Mouse (Mus musculus) forebrain, embryonic 15.5 days (tissue): ENCODE data around the gene Panx2. TPM values are rescaled to one million over a fixed set of nuclear protein-coding genes. Genes with fewer than 3 reads are reported as not detected.
A peak's percentile ranks its signal among the peaks of the same experiment; 100 is the strongest.

ENCODE experiments used
- ATAC-seq: fragments of 200-750 bp; cut with Nextera tagmentation; replicated peaks from 2 replicates; pipeline ENCODE4 v1.8.0; 2017; ENCODE audit warnings: mild to moderate bottlenecking, moderate TSS enrichment, moderate library complexity
- H3K27ac ChIP-seq: fragments of 300-500 bp; sonication (generic); replicated peaks from 2 replicates; pipeline ENCODE4 v1.5.1; 2015; ENCODE audit warnings: mild to moderate bottlenecking, inconsistent platforms
- H3K27me3 ChIP-seq: fragments of 300-500 bp; sonication (generic); 2 replicates; pipeline ENCODE4 v1.6.1; 2015; ENCODE audit warnings: inconsistent platforms
- H3K36me3 ChIP-seq: fragments of 300-500 bp; sonication (generic); 2 replicates; pipeline ENCODE4 v1.6.1; 2015; ENCODE audit warnings: mild to moderate bottlenecking, inconsistent platforms
- H3K4me1 ChIP-seq: fragments of 300-500 bp; sonication (generic); 2 replicates; pipeline ENCODE4 v1.6.1; 2015; ENCODE audit warnings: inconsistent platforms
- H3K4me2 ChIP-seq: fragments of 300-500 bp; sonication (generic); replicated peaks from 2 replicates; pipeline ENCODE4 v1.6.1; 2015; ENCODE audit warnings: mild to moderate bottlenecking, inconsistent platforms
- H3K4me3 ChIP-seq: fragments of 300-500 bp; sonication (generic); 2 replicates; pipeline ENCODE4 v1.5.1; 2015; ENCODE audit warnings: mild to moderate bottlenecking, inconsistent platforms
- H3K9ac ChIP-seq: fragments of 300-500 bp; sonication (generic); replicated peaks from 2 replicates; pipeline ENCODE4 v1.6.1; 2015; ENCODE audit warnings: mild to moderate bottlenecking, inconsistent platforms
- H3K9me3 ChIP-seq: fragments of 300-500 bp; sonication (generic); 2 replicates; pipeline ENCODE4 v1.6.1; 2016; ENCODE audit warnings: inconsistent platforms
- WGBS: fragments of 180-500 bp; shearing (Covaris S2); methylation state at CpG from one replicate; pipeline ENCODE4 v1.1.7; 2015; ENCODE audit warnings: mixed read lengths; 5-methylcytosine and 5-hydroxymethylcytosine counted together
- polyA plus RNA-seq: library from polyadenylated mRNA; unstranded; fragments of >200 nt; fragmentation: Nextera tagmentation; extraction: Ambion mirVana; gene quantifications from 2 replicates; pipeline ENCODE4 v1.2.1, GENCODE M21; 2015

The Panx2 gene
- polyA plus RNA-seq, 1 experiment from 2014 or later: 4.6 TPM

DNA sequence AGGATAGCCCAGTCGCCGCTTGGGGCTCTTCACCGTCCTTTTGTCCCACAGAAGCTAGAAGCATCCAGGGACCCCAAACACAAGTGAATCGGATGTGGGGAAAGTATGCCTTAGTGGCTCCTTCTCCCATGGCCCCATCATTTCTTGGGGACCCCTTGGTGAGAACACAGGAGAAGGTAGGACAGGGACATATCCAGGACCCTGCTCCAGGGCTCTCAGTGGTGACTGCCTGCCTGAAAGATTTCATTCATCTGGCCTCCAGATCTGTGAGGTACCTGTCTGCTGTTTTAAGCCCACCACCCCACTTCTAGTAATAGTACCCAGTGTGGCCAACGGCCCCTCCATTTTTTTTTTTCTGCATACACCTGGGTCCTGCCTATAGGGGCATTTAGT, 3.0 kb downstream of the Panx2 start:
- ATAC-seq: no peak
- H3K9me3 ChIP-seq: no peaks in the 10 kb centered on the region
- no peaks in the 10 kb centered on the region for H3K36me3 ChIP-seq
- H3K27me3 ChIP-seq: peaks cover 8% of the 10 kb centered on the region; the same call in 1 of the 2 replicates
- no peak overlapping the region for H3K4me3 ChIP-seq
- no peak overlapping the region for H3K4me2 ChIP-seq
- 88% methylated on average over 5 of the region's 5 CpGs for WGBS
- H3K4me1 ChIP-seq: peaks cover 22% of the 10 kb centered on the region
- H3K9ac ChIP-seq: no peak overlapping the region
- no peak overlapping the region for H3K27ac ChIP-seq

GRCm38 (mm10) chr15:89063001-89063400, 3.5 kb downstream of the Panx2 start:
- H3K27ac ChIP-seq: no peak overlapping the region
- peaks cover 13% of the 10 kb centered on the region; the same call in 1 of the 2 replicates for H3K27me3 ChIP-seq
- H3K4me1 ChIP-seq: peaks cover 22% of the 10 kb centered on the region
- no peak overlapping the region for H3K4me3 ChIP-seq
- no peak overlapping the region for H3K4me2 ChIP-seq
- H3K9ac ChIP-seq: no peak overlapping the region
- H3K36me3 ChIP-seq: peaks cover 2% of the 10 kb centered on the region; the same call in 1 of the 2 replicates
- H3K9me3 ChIP-seq: no peaks in the 10 kb centered on the region
- 86% methylated on average over 7 of the region's 7 CpGs for WGBS
- no peak for ATAC-seq

GRCm38 (mm10) chr15:89063536-89063935, 4.0 kb downstream of the Panx2 start:
- H3K4me1 ChIP-seq: peaks cover 22% of the 10 kb centered on the region
- no peak overlapping the region for H3K9ac ChIP-seq
- H3K4me2 ChIP-seq: no peak overlapping the region
- WGBS: 70% methylated on average over 6 of the region's 6 CpGs
- peaks cover 17% of the 10 kb centered on the region; the same call in 1 of the 2 replicates for H3K27me3 ChIP-seq
- H3K27ac ChIP-seq: no peak overlapping the region
- H3K36me3 ChIP-seq: peaks cover 3% of the 10 kb centered on the region; the same call in 1 of the 2 replicates
- H3K9me3 ChIP-seq: no peaks in the 10 kb centered on the region
- H3K4me3 ChIP-seq: no peak overlapping the region
- no peak for ATAC-seq

GRCm38 (mm10) chr15:89064891-89065290, 5.4 kb downstream of the Panx2 start:
- Histone ChIP-seq H3K27me3 (peaks cover 17% of the 10 kb centered on the region; the same call in 1 of the 2 replicates), H3K4me1 (peaks cover 15% of the 10 kb centered on the region), H3K9me3 (no peaks in the 10 kb centered on the region), H3K27ac (no peak overlapping the region), H3K4me2 (no peak overlapping the region), H3K9ac (no peak overlapping the region), H3K4me3 (no peak overlapping the region), H3K36me3 (peaks cover 3% of the 10 kb centered on the region; the same call in 1 of the 2 replicates)
- WGBS: 93% methylated on average over 5 of the region's 5 CpGs
- ATAC-seq: no peak

DNA sequence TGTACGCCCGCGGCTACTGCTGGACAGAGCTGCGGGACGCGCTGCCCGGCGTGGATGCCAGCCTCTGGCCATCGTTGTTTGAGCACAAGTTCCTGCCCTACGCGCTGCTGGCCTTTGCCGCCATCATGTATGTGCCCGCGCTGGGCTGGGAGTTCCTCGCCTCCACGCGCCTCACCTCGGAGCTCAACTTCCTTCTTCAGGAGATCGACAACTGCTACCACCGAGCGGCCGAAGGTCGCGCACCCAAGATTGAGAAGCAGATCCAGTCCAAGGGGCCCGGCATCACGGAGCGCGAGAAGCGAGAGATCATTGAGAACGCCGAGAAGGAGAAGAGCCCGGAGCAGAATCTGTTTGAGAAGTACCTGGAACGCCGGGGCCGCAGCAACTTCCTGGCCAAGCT, 8.1 kb downstream of the Panx2 start:
- Histone ChIP-seq H3K27ac (no peak overlapping the region), H3K4me3 (no peak overlapping the region), H3K4me1 (peaks cover 3% of the 10 kb centered on the region; the same call in 1 of the 2 replicates), H3K36me3 (peaks cover 3% of the 10 kb centered on the region; the same call in 1 of the 2 replicates), H3K27me3 (peaks cover 17% of the 10 kb centered on the region; the same call in 1 of the 2 replicates), H3K9me3 (no peaks in the 10 kb centered on the region), H3K4me2 (no peak overlapping the region), H3K9ac (no peak overlapping the region)
- ATAC-seq: no peak
- WGBS: 45% methylated on average over 35 of the region's 35 CpGs

DNA sequence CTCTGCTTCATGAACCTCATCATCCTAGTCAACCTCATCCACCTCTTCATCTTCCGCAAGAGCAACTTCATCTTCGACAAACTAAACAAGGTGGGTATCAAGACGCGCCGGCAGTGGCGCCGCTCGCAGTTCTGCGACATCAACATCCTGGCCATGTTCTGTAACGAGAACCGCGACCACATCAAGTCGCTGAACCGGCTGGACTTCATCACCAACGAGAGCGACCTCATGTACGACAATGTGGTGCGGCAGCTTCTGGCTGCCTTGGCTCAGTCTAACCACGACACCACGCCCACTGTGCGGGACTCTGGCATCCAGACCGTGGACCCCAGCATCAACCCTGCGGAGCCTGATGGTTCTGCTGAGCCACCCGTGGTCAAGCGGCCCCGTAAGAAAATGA, 8.7 kb downstream of the Panx2 start:
- Histone ChIP-seq H3K4me2 (no peak overlapping the region), H3K4me1 (peaks cover 3% of the 10 kb centered on the region; the same call in 1 of the 2 replicates), H3K27ac (no peak overlapping the region), H3K9me3 (no peaks in the 10 kb centered on the region), H3K36me3 (peaks cover 3% of the 10 kb centered on the region; the same call in 1 of the 2 replicates), H3K27me3 (peaks cover 17% of the 10 kb centered on the region; the same call in 1 of the 2 replicates), H3K9ac (no peak overlapping the region), H3K4me3 (no peak overlapping the region)
- no peak for ATAC-seq
- WGBS: 52% methylated on average over 26 of the region's 26 CpGs

DNA sequence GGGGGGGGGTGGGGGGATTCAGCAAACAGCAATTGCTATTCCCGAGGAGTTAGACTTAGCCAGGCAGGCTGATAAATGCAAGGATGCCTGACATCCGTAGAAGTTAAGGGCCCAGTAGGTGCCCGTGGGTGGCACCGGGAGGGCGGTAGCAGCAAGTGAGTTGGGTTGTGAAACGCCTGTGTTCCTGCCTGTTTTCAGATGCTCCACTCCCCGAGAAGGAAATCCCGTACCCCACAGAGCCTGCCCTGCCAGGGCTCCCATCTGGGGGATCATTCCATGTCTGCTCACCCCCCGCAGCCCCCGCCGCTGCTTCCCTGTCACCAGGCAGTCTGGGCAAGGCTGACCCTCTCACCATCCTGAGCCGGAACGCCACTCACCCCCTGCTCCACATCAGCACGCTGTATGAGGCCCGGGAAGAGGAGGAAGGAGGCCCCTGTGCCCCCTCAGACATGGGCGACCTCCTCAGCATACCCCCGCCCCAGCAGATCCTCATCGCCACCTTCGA, 9.9 kb downstream of the Panx2 start:
- peaks cover 17% of the 10 kb centered on the region; the same call in 1 of the 2 replicates for H3K27me3 ChIP-seq
- 88% methylated on average over 19 of the region's 19 CpGs for WGBS

DNA sequence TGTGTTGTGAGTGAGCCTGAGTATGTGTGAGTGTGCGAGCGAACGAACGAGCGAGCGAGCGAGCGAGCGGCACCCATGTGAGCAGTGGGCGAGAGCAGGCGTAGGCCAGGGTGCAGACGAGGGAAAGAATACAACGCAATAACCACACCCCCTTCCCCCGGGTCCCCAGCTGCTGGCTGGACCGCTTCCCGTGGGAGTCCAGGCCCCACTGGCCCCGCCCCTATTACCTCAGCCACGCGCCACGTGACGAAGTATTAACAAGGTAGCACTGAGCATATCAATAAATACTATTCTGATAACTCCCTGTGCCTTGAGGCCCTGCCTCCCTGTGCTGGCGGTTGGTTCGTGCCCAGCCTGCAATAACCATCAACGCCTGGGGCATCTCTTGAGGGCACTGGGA, 11.1 kb downstream of the Panx2 start:
- no peaks in the 10 kb centered on the region for H3K9me3 ChIP-seq
- 77% methylated on average over 24 of the region's 24 CpGs for WGBS
- peaks cover 17% of the 10 kb centered on the region; the same call in 1 of the 2 replicates for H3K27me3 ChIP-seq
- H3K4me1 ChIP-seq: peaks cover 12% of the 10 kb centered on the region
- no peak overlapping the region for H3K4me2 ChIP-seq
- ATAC-seq: no peak
- no peak overlapping the region for H3K4me3 ChIP-seq
- peaks cover 3% of the 10 kb centered on the region; the same call in 1 of the 2 replicates for H3K36me3 ChIP-seq
- no peak overlapping the region for H3K9ac ChIP-seq
- no peak overlapping the region for H3K27ac ChIP-seq

More for the DNA sequence above, 9.9 kb downstream of the Panx2 start:
- H3K4me3 ChIP-seq: no peak overlapping the region
- H3K9ac ChIP-seq: no peak overlapping the region
- H3K36me3 ChIP-seq: peaks cover 3% of the 10 kb centered on the region; the same call in 1 of the 2 replicates
- H3K9me3 ChIP-seq: no peaks in the 10 kb centered on the region
- no peak overlapping the region for H3K27ac ChIP-seq
- H3K4me1 ChIP-seq: peaks cover under 1% of the 10 kb centered on the region; the same call in 1 of the 2 replicates
- H3K4me2 ChIP-seq: no peak overlapping the region
- ATAC-seq: no peak

GRCm38 (mm10) chr15:89073993-89074603, 14.6 kb downstream of the Panx2 start:
- Histone ChIP-seq H3K9ac (0 out of 2 replicates have a peak overlapping the region, but pooled peaks have one; percentile 76), H3K36me3 (no peaks in the 10 kb centered on the region), H3K27ac (peak overlapping the region; percentile 79; the same call in 1 of the 2 replicates), H3K9me3 (no peaks in the 10 kb centered on the region), H3K27me3 (no peaks in the 10 kb centered on the region), H3K4me1 (peaks cover 36% of the 10 kb centered on the region), H3K4me3 (no peak overlapping the region), H3K4me2 (no peak overlapping the region)
- 84% methylated on average over 10 of the region's 10 CpGs for WGBS
- ATAC-seq: no peak

DNA sequence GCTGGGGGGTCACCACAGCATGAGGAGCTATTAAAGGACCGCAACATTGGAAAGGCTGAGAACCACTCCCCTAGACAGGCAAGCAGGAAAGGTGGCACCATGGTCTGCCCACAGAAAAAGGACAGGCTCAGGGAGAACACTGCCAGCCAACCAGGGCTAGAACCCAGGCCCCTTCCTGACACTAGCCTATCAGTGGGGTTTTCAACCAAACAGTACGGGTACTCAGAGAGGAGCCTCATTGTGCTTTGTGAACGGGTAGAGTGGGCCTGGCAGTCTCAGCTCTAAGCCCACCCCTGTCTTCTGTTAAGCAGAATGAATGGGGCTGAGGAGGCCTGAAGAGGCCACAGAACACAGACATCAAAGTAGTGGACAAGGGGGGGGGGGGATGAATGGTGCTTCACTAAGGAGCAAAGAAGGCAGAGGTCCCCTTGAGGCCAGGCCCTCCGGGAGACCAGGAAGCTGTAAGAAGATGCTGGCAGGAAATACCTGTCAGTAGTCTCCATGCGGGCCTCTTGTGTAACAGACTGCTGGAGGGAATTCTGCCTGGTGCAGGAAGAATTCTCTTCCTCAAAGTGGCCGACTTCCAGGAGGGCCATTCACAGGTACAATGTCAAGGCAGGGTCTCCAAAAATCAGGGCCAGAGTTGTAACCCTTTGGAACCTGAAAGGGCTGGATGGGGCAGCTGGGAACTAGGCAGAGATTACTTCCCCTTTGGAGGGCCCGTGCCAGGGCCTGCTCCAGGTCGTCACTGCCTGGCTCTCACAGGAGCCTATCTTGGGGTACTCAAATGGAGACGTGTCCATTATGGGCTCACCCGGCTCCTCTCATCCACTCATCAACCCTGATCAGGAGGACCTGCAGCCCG, 15.3 kb downstream of the Panx2 start, which contains the start of gene Trabd:
Gene Trabd, plus strand, starts transcription at position 512 of the 865 bp plus-strand sequence.
- H3K4me1 ChIP-seq: peaks cover 36% of the 10 kb centered on the region
- H3K9ac ChIP-seq: peak within 1 kb of the TSS; percentile 76
- no peaks in the 10 kb centered on the region for H3K27me3 ChIP-seq
- H3K27ac ChIP-seq: peak within 1 kb of the TSS; percentile 79
- no peaks in the 10 kb centered on the region for H3K9me3 ChIP-seq
- H3K4me3 ChIP-seq: peak within 1 kb of the TSS; percentile 66
- peak; percentile 12; the same call in 1 of the 2 replicates for ATAC-seq
- 17% methylated on average over 11 of the region's 11 CpGs for WGBS
- H3K36me3 ChIP-seq: no peaks in the 10 kb centered on the region
- H3K4me2 ChIP-seq: peak within 1 kb of the TSS; percentile 75

DNA sequence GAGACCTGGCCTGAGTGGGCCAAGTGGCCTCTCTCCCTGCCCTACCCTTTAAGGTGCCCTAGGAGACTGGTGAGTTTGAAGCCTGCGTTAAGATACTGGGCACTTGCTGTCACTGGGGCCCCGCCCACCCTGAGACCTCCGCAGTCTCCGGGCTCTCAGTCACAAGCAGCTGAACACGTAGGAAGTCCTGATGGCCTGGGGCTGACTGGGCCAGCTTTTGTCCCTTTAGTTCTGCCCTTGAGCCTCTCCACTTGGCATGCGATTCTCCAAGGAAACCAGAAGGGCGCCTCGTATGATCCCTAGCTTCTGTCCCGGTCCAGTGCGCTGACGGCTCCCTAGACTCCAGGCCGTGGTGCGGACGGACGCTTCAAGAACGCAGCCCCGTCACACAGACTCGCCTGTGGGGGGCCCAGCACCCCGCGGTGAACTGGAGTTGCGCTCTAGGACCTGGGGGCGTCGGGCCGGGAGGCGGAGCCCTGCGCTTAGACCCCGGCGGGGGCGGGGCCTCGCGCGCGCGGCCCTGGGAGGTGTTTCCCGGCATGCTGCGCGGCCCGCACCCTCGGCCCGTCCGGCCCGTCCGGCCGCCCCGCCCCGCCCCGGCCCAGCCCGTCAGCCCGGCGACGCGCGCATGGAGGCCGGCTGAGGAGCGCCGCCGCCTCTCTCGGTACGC, 16.1 kb downstream of the Panx2 start:
- no peaks in the 10 kb centered on the region for H3K9me3 ChIP-seq
- peak overlapping the region; percentile 75 for H3K4me2 ChIP-seq
- H3K9ac ChIP-seq: peak overlapping the region; percentile 76
- no peaks in the 10 kb centered on the region for H3K36me3 ChIP-seq
- ATAC-seq: peak; percentile 92
- WGBS: under 1% methylated on average over 47 of the region's 59 CpGs
- peak overlapping the region; percentile 66 for H3K4me3 ChIP-seq
- peaks cover 36% of the 10 kb centered on the region for H3K4me1 ChIP-seq
- peak overlapping the region; percentile 79 for H3K27ac ChIP-seq
- H3K27me3 ChIP-seq: no peaks in the 10 kb centered on the region
